Comparison of ENCODE assay signal across 17 mouse cellular contexts in genomic region chr9:120516720-120517119, GRCm38 (mm10). TPM values are rescaled to one million over a fixed set of nuclear protein-coding genes. Genes with fewer than 3 reads are reported as not detected.
"Had no signal": no experiment of that assay in that cellular context is flagged by ENCODE, and none has a peak within 500 bp of the region (broad histone marks: within the 10 kb centered on the region; RNA-seq: fewer than 3 reads in every experiment).

No protein-coding gene starts in this region.

- H3K36me3 ChIP-seq: limb, embryonic 12.5 days; liver, embryonic 13.5 days; midbrain, embryonic 12.5 days; neural tube, embryonic 13.5 days had no signal

- DNase-seq: kidney, adult 18-20 months; layer of hippocampus, adult 9-11 months; layer of hippocampus, postnatal 36 days; liver; liver, embryonic 13.5 days; liver, postnatal 0 days; lung, postnatal 36 days; retina, postnatal 1 day; right cerebral cortex, postnatal 4 days; spleen, adult 18-20 months; thymus, adult 2 months; thymus, postnatal 25 days had no signal

- H3K9me3 ChIP-seq: limb, embryonic 12.5 days; liver, embryonic 13.5 days; midbrain, embryonic 12.5 days; neural tube, embryonic 13.5 days had no signal

- H3K4me3 ChIP-seq: limb, embryonic 12.5 days; liver, embryonic 13.5 days; midbrain, embryonic 12.5 days; neural tube, embryonic 13.5 days had no signal

- H3K4me1 ChIP-seq: limb, embryonic 12.5 days; liver, embryonic 13.5 days; midbrain, embryonic 12.5 days; neural tube, embryonic 13.5 days had no signal

- H3K27me3 ChIP-seq: limb, embryonic 12.5 days; liver, embryonic 13.5 days; midbrain, embryonic 12.5 days; neural tube, embryonic 13.5 days had no signal

- H3K27ac ChIP-seq: limb, embryonic 12.5 days; liver, embryonic 13.5 days; midbrain, embryonic 12.5 days; neural tube, embryonic 13.5 days had no signal

- ATAC-seq: liver, postnatal 0 days; midbrain, embryonic 16.5 days had no signal

RNA-seq across cellular contexts. Expression of gene Entpd3, which starts 22.9 kb away (rescaled TPM):
- total RNA-seq: megakaryocyte-erythroid progenitor cell, adult 5-6 weeks had no signal
- polyA plus RNA-seq: liver, postnatal 0 days had no signal
